Mouse (Mus musculus): ENCODE data around the gene Cdcp2. TPM values are rescaled to one million over a fixed set of nuclear protein-coding genes. Genes with fewer than 3 reads are reported as not detected.

The Cdcp2 gene
- polyA plus RNA-seq, 1 experiment from 2014 or later = 0.11 TPM

GRCm38 (mm10) chr4:107063214-107063613 is 33.5 kb upstream of the Cdcp2 start:
- Histone ChIP-seq H3K9me3 (ENCODE audit: control insufficient read depth, low read length) (no peaks in the 10 kb centered on the region), H3K4me2 (ENCODE audit: low read depth, low read length) (no peak overlapping the region), H3K36me3 (ENCODE audit: control insufficient read depth, insufficient read depth, low read length) (peaks cover 62% of the 10 kb centered on the region), H3K4me1 (ENCODE audit: control insufficient read depth, insufficient read depth, low read length) (0 out of 2 replicates have a peak, but pooled peaks cover 10% of the 10 kb centered on the region), H3K27ac (replicated peaks; ENCODE audit: low read depth, low read length) (no peak overlapping the region), H3K9ac (ENCODE audit: low read depth, low read length) (no peak overlapping the region), H3K27me3 (replicated peaks; ENCODE audit: control insufficient read depth, insufficient read depth, low read length) (no peaks in the 10 kb centered on the region), H3K4me3 (ENCODE audit: low read depth, low read length) (no peak overlapping the region)
- 89% methylated on average over 3 of the region's 3 CpGs for WGBS
- ATAC-seq (ENCODE audit: low read depth) (no peak), DNase-seq (ENCODE audit: low spot score) (no peak)

GRCm38 (mm10) chr4:107064394-107065098 is 32.1 kb upstream of the Cdcp2 start:
- Histone ChIP-seq H3K9ac (ENCODE audit: low read depth, low read length) (no peak overlapping the region), H3K27me3 (replicated peaks; ENCODE audit: control insufficient read depth, insufficient read depth, low read length) (no peaks in the 10 kb centered on the region), H3K4me2 (ENCODE audit: low read depth, low read length) (no peak overlapping the region), H3K9me3 (ENCODE audit: control insufficient read depth, low read length) (no peaks in the 10 kb centered on the region), H3K27ac (replicated peaks; ENCODE audit: low read depth, low read length) (no peak overlapping the region), H3K36me3 (ENCODE audit: control insufficient read depth, insufficient read depth, low read length) (peaks cover 50% of the 10 kb centered on the region), H3K4me1 (ENCODE audit: control insufficient read depth, insufficient read depth, low read length) (0 out of 2 replicates have a peak, but pooled peaks cover 10% of the 10 kb centered on the region), H3K4me3 (ENCODE audit: low read depth, low read length) (no peak overlapping the region)
- WGBS = 85% methylated on average over 5 of the region's 5 CpGs
- DNase-seq (ENCODE audit: low spot score) = no peak
- no peak for ATAC-seq (ENCODE audit: low read depth)

- DNase-seq (ENCODE audit: low spot score) (peak; percentile 97), ATAC-seq (ENCODE audit: low read depth) (peak; percentile 99)
- H3K36me3 ChIP-seq (ENCODE audit: control insufficient read depth, insufficient read depth, low read length) = peaks cover 30% of the 10 kb centered on the region
- H3K9ac ChIP-seq (ENCODE audit: low read depth, low read length) = peak within 1 kb of the TSS; percentile 90
- 0 out of 2 replicates have a peak, but pooled peaks cover 10% of the 10 kb centered on the region for H3K4me1 ChIP-seq (ENCODE audit: control insufficient read depth, insufficient read depth, low read length)
- H3K4me3 ChIP-seq (ENCODE audit: low read depth, low read length) = peak within 1 kb of the TSS; percentile 93
- H3K4me2 ChIP-seq (ENCODE audit: low read depth, low read length) = peak within 1 kb of the TSS; percentile 99
- H3K9me3 ChIP-seq (ENCODE audit: control insufficient read depth, low read length) = no peaks in the 10 kb centered on the region
- H3K27ac ChIP-seq (replicated peaks; ENCODE audit: low read depth, low read length) = peak within 1 kb of the TSS; percentile 52; the same call in 1 of the 2 replicates
- H3K27me3 ChIP-seq (replicated peaks; ENCODE audit: control insufficient read depth, insufficient read depth, low read length) = no peaks in the 10 kb centered on the region
- WGBS = 1% methylated on average over 49 of the region's 60 CpGs
These were observed 30.2 kb upstream of the Cdcp2 start, which contains the start of the genes Mrpl37 and Cyb5rl for GRCm38 (mm10) chr4:107066252-107067124. Mrpl37 (minus strand) TSS chr4:107066868. Cyb5rl (plus strand) TSS chr4:107066988.

- Histone ChIP-seq H3K4me1 (ENCODE audit: control insufficient read depth, insufficient read depth, low read length) (0 out of 2 replicates have a peak, but pooled peaks cover 10% of the 10 kb centered on the region), H3K4me3 (ENCODE audit: low read depth, low read length) (peak overlapping the region; percentile 93), H3K4me2 (ENCODE audit: low read depth, low read length) (peak overlapping the region; percentile 99), H3K27me3 (replicated peaks; ENCODE audit: control insufficient read depth, insufficient read depth, low read length) (no peaks in the 10 kb centered on the region), H3K9ac (ENCODE audit: low read depth, low read length) (peak overlapping the region; percentile 90), H3K9me3 (ENCODE audit: control insufficient read depth, low read length) (no peaks in the 10 kb centered on the region), H3K27ac (replicated peaks; ENCODE audit: low read depth, low read length) (no peak overlapping the region), H3K36me3 (ENCODE audit: control insufficient read depth, insufficient read depth, low read length) (peaks cover 22% of the 10 kb centered on the region)
- 7% methylated on average over 33 of the region's 33 CpGs for WGBS
- ATAC-seq (ENCODE audit: low read depth) = peak; percentile 38
- DNase-seq (ENCODE audit: low spot score) = no peak
These were observed 29.4 kb upstream of the Cdcp2 start for GRCm38 (mm10) chr4:107067151-107067840.

- H3K4me2 ChIP-seq (ENCODE audit: low read depth, low read length) = no peak overlapping the region
- no peaks in the 10 kb centered on the region for H3K27me3 ChIP-seq (replicated peaks; ENCODE audit: control insufficient read depth, insufficient read depth, low read length)
- H3K4me3 ChIP-seq (ENCODE audit: low read depth, low read length) = no peak overlapping the region
- ATAC-seq (ENCODE audit: low read depth) = no peak
- no peak overlapping the region for H3K9ac ChIP-seq (ENCODE audit: low read depth, low read length)
- 72% methylated on average over 9 of the region's 9 CpGs for WGBS
- no peak overlapping the region for H3K27ac ChIP-seq (replicated peaks; ENCODE audit: low read depth, low read length)
- H3K9me3 ChIP-seq (ENCODE audit: control insufficient read depth, low read length) = no peaks in the 10 kb centered on the region
- H3K36me3 ChIP-seq (ENCODE audit: control insufficient read depth, insufficient read depth, low read length) = no peaks in the 10 kb centered on the region
- DNase-seq (ENCODE audit: low spot score) = no peak
- H3K4me1 ChIP-seq (ENCODE audit: control insufficient read depth, insufficient read depth, low read length) = 0 out of 2 replicates have a peak, but pooled peaks cover 4% of the 10 kb centered on the region
These were observed 24.3 kb upstream of the Cdcp2 start for GRCm38 (mm10) chr4:107072343-107072742.

GRCm38 (mm10) chr4:107075456-107075855 is 21.2 kb upstream of the Cdcp2 start:
- ATAC-seq (ENCODE audit: low read depth) (no peak; the same call in 1 of the 2 replicates), DNase-seq (ENCODE audit: low spot score) (peak; percentile 59)
- Histone ChIP-seq H3K4me2 (ENCODE audit: low read depth, low read length) (no peak overlapping the region), H3K36me3 (ENCODE audit: control insufficient read depth, insufficient read depth, low read length) (no peaks in the 10 kb centered on the region), H3K27me3 (replicated peaks; ENCODE audit: control insufficient read depth, insufficient read depth, low read length) (no peaks in the 10 kb centered on the region), H3K4me1 (ENCODE audit: control insufficient read depth, insufficient read depth, low read length) (no peaks in the 10 kb centered on the region), H3K4me3 (ENCODE audit: low read depth, low read length) (no peak overlapping the region), H3K27ac (replicated peaks; ENCODE audit: low read depth, low read length) (no peak overlapping the region), H3K9ac (ENCODE audit: low read depth, low read length) (no peak overlapping the region), H3K9me3 (ENCODE audit: control insufficient read depth, low read length) (no peaks in the 10 kb centered on the region)
- 63% methylated on average over 5 of the region's 5 CpGs for WGBS

GRCm38 (mm10) chr4:107078894-107079293 is 17.8 kb upstream of the Cdcp2 start:
- no peaks in the 10 kb centered on the region for H3K9me3 ChIP-seq (ENCODE audit: control insufficient read depth, low read length)
- no peak for DNase-seq (ENCODE audit: low spot score)
- ATAC-seq (ENCODE audit: low read depth) = no peak
- no peaks in the 10 kb centered on the region for H3K36me3 ChIP-seq (ENCODE audit: control insufficient read depth, insufficient read depth, low read length)
- H3K4me3 ChIP-seq (ENCODE audit: low read depth, low read length) = no peak overlapping the region
- no peaks in the 10 kb centered on the region for H3K4me1 ChIP-seq (ENCODE audit: control insufficient read depth, insufficient read depth, low read length)
- 78% methylated on average over 4 of the region's 4 CpGs for WGBS
- H3K27me3 ChIP-seq (replicated peaks; ENCODE audit: control insufficient read depth, insufficient read depth, low read length) = no peaks in the 10 kb centered on the region
- H3K9ac ChIP-seq (ENCODE audit: low read depth, low read length) = no peak overlapping the region
- no peak overlapping the region for H3K27ac ChIP-seq (replicated peaks; ENCODE audit: low read depth, low read length)
- no peak overlapping the region for H3K4me2 ChIP-seq (ENCODE audit: low read depth, low read length)

- Histone ChIP-seq H3K4me3 (ENCODE audit: low read depth, low read length) (no peak overlapping the region), H3K9ac (ENCODE audit: low read depth, low read length) (no peak overlapping the region), H3K27ac (replicated peaks; ENCODE audit: low read depth, low read length) (no peak overlapping the region), H3K9me3 (ENCODE audit: control insufficient read depth, low read length) (no peaks in the 10 kb centered on the region), H3K36me3 (ENCODE audit: control insufficient read depth, insufficient read depth, low read length) (no peaks in the 10 kb centered on the region), H3K4me1 (ENCODE audit: control insufficient read depth, insufficient read depth, low read length) (peaks cover 5% of the 10 kb centered on the region), H3K4me2 (ENCODE audit: low read depth, low read length) (no peak overlapping the region), H3K27me3 (replicated peaks; ENCODE audit: control insufficient read depth, insufficient read depth, low read length) (no peaks in the 10 kb centered on the region)
- no peak for ATAC-seq (ENCODE audit: low read depth)
- no peak for DNase-seq (ENCODE audit: low spot score)
These were observed 17.0 kb upstream of the Cdcp2 start for GRCm38 (mm10) chr4:107079716-107080115.
